Mouse (Mus musculus): ENCODE measurements at regions not wholly inside any gene's neighbourhood (a gene's known extent, or its start where the extent isn't known, plus 50 kb on each side); places are given as distances from the start of the nearest gene placed in this dataset.

DNA sequence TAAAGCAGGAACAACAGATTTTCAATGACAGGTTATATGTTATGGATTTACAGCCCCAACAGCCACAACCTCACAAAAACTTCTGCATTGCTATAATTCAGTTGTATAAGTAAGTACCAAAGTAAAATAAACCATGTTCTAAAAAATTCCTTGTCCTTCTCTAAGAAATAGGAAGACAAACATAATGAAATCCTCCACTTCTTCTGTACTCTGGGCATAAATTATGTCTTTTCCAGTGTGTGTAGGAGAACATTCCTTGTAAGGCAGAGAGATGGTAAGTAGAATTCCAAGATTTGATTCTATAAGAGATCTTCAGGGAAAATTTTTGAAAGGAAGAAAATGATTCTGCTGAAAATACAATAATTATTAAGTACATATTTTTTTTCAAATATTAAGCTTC, 209.4 kb upstream of the Zc3h12c start:
- DNase-seq = no peak

DNA sequence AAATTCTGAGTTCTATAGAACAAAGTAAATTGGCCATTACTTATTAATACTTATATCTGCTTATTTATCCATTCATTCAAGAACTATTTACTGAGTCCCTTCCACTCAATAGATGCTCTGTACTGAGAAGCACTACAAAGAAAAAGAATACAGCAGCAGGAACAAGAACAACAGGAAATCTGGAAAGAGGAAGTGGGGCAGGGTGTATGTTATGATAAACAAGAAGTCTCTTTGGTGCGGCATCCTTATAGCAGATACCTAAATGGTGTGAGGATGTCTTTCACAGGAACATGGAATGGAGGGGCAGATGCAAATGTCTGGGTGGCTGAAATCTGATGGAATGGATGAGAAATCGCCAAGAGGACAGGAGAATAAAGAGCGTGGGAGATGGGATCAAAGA, 208.5 kb upstream of the Zc3h12c start:
- DNase-seq = no peak

DNA sequence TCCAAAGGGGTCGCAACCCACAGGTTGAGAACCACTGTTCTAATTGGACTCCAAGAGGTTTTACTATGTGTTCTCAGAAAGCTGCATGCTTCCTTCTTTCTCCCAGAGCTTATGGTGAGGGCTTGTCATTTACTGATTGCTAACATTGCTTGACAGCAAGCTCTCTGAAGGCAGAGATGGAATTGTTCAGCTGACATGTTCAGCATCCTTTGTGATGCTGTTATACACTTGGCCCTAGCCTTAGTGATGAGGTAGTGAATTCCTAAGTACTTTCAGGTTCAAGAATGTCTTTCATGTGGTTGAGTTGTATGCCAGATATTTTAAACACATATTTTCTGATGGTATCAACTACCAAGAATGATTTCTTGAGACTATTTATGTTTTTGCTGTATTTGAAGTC, 202.9 kb upstream of the Zc3h12c start:
- no peak for DNase-seq

DNA sequence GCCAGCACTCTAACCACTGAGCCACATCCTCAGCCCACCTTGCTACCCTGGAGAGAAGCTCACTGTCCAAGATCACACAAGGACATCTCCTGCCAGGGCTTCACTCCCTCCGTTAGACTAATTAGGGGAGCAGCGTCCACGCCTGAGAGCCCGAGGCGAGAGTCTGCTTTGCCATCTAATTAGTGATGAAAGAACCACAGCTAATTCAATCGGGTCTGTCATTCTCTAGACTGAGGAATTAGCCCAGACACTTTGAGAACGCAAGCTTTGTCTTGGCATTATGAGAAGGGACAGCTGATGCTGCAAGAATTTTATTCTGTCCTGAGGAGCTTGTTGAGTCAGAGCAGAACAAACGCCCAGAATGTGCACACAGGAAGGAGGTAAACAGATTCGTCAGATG, 200.5 kb upstream of the Zc3h12c start:
- DNase-seq = no peak

DNA sequence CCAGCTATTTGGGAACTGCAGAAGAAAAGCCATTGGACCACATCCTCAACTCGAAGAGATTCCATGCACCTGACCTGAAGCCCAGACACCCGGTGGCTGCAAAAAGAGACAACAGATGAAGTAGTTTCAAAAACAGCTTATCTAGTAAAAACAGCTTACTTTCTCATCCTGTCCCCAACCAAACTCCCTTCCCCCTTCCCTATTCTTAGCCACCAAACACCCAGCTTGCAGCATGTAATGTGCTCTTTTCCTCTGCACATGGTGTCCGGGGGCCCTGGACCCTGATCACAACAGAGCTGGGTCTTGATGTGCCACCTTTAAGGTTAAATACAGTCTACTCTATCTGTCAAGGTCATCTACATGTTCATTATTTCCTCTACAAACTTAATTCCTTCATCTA, 199.7 kb upstream of the Zc3h12c start:
- no peak for DNase-seq

DNA sequence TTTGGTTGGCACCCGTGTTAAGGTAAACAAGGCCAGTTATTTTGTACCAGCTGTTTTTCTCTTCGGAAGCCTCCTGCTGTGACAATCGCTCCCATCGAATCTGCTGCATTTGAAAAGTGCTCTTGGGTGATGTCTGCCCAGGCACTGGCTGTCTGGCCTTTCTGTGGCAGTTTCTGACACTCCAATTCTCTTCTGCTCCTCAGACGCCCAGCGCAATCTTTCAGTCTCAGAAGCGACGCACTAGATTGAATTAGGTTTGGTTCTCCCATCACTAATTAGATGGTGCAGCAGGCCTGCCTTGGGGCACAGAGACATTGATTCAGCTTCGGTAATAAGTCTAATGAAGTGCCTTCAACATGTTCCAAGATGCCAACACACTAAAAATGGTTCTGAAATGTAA, 197.7 kb upstream of the Zc3h12c start:
- no peak for DNase-seq

DNA sequence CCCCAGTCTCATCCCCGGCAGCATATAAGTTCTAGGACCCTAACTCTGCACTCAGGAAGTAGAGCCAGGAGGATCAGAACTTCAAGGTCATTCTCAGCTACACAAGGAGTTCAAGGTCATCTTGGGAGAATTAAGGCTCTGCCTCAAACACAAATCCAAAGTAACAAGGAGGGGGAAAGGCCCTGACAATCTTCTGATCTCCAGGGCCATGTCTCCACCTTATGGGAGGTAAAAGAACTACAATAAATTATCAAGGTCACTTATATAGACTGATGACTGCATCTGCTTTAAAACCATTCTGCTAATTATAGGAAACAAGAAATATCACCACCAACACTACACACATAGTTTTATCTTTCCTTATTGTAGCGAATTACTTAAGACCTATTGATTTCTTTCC, 193.2 kb upstream of the Zc3h12c start:
- DNase-seq = no peak

DNA sequence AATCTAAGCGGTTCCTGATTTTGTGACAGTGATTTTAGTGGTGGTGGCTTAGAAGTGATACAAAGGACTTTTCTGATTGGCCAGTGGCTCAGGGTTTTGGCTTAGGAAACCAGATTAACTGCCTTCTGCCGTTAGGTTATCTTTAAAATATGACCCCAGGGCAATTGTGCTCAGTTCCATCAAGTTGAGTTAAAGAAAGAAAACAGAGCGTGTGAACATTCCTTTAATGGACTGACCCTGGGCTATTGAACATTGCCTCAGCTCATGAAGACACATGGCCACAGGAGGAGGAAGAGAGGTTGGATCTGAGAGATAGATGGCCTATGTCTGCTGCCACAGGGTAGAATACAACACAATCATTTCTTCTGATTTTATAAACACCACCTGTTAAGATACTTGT, 191.0 kb upstream of the Zc3h12c start:
- no peak for DNase-seq

DNA sequence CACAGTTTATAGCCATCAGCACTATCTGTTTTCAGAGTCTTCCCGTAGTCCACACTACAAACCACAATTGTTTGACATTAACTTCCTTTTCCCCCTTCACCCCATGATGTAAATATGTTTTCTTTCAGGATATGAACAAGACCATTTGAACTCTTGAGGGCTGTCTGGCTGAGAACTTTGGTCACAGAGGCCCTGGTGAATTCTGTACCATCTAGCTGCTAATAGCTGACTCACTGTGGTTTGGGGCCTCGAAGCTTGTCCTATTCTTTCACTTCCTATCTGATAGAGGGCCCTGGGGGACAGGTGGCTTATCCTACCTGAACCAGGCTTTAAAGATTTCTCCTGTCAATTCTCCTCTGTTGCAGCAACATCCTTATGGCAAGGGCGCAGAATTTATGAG, 188.2 kb upstream of the Zc3h12c start:
- no peak for DNase-seq

DNA sequence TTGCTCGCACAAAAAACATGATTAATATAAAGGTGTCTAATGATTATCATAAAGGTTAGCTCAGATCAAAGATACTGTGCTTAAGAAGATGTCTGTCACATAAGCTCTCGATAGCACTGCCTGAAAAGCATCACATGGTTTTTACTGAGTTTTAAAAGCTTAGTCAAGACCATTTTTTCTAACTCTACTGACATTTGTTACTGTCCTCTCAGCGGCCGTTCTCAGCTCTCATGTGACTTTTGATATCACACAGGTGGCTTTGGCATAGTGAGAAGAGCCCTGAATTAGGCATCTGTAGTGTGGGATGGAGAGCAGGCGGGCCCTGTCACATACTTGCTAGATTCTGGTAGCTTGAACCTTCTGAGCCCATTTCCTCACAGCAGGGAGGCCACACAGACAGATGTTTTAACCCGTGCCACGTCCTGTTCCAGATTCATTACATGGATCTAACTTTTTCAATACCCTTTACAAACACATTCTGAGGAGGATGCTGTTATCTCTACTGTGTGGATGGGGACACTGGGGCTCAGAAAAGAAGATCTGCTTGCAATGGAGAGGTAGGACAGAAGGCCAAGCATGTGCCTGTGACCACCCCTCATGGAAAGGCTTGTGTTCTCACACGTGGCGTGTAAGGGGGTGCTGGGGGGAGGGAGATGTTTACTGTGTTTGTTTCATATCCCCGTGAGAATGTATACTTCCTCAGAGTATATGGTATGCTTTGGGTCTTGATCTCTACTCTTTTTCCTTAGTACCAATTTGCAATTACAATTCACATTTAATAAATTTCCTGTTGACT, 187.0 kb upstream of the Zc3h12c start:
- DNase-seq = peak; percentile 7 to 22

DNA sequence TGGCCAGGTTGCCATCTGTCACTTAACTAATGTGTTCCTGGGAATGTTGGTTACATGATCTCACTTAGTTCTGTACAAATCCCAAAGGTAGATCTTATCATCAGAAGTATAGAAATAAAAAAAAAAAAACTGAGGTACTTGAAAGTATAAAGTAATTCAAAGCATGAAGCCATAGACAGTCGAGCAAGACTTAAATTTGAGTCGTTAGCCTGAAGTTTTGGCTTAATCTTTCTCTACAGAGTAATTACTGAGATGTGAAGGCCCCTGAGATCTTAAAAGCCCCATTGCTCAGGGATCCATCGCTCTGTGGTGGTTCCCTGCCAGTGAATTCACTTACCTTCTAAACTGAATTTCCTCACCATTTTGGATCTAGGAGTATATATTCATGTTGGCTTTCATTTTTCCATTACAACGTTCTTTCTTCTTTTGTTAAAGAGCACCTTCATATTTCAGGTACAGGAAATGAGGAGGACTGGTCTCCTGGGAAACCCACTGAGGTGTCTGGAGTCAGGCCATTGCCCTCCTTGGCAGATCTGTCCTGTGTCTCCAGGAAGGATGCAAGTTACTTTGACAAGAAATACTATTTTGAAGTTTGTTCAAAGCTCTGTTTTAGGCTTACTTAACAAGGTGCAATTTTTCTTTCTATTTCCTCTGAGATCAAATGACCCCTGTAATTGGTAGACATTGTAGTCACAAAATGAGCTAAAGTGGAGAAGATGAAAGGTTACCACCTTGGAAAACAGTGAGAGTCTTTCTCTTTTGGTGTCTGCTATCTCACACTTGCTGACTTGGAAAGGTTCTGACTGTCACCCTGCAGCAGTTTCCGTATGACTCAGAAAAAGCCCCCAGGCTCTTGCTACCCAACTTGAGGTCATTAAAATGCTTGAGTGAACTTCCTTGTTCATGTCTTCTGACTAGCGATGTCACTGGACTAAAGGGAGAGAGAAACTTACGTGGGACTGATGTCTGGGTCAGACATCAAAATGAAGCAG, 180.5 kb upstream of the Zc3h12c start:
- no peak for DNase-seq

DNA sequence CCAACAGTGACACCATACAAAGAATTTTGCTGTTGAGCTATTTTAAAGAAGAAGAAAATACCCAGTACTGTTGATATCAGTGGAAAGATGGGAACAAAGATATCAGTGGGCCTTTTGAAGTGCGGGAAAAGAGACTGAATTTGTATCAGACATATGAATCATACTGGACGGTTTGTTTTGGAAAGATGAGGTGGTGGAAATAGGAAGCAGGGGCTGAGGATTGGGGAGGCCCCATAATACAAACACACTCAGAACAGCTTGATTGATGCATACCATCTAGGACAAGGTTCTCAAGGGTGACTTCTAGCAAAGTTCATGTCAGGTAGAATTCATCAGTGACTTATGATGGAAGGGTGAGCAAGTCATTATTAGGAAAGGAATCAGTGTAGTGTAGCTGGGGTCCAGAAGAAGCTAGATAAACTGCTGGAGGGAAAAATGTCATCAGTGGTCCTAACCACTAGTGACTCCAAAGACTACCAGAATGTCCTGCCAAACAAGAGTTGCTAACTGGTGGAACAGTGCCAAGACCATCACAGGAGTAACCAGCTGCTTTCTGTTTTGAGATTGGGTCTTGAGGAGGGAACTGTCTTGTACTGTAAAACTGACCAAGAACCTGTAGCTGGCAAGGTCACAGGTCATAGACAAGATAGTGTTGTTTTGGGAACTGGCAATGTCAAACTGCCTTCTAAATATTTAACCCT, 176.0 kb upstream of the Zc3h12c start:
- DNase-seq = no peak

DNA sequence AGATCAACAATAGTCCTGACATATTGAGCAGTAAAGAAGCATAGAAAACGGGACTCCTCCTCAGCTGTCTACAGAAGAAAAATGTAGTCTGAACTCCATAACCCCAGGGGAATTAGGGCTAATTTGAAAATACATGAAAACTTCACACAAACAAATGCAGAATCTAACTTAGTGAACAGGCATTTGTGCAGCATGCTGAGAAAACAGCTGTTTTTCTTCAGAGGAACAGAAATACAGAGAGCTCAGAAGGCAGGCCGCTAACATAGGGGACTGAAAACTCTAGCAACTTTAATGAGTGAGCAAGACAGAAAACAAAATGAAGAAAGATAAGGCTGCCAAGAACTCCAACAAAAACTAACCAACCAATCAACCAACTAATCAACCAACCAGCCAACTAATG, 172.7 kb upstream of the Zc3h12c start:
- DNase-seq = no peak

DNA sequence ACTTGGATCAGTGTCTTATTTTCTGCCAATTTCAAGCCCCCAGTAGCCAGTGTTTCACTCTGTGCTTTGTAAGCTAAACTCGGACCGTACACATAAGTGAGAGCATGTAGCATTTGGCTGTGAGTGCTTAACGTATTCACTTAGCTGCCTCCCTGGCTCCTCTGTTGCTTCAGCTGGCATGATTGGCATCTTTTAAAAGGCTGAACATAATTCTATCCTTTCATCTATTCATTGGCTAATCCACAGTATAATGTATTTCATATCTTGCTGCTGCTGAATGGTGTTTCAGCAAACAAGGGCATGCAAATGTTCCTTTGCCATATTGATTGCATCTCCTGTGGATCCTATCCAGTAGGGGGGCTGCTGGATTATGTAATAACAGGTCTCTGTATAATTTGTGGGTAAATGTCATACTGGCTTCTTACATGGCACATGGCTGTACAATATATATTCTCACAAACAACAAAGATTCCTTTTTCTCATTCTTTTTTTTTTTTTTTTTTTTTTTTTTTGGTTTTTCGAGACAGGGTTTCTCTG, 169.5 kb upstream of the Zc3h12c start:
- DNase-seq = no peak

DNA sequence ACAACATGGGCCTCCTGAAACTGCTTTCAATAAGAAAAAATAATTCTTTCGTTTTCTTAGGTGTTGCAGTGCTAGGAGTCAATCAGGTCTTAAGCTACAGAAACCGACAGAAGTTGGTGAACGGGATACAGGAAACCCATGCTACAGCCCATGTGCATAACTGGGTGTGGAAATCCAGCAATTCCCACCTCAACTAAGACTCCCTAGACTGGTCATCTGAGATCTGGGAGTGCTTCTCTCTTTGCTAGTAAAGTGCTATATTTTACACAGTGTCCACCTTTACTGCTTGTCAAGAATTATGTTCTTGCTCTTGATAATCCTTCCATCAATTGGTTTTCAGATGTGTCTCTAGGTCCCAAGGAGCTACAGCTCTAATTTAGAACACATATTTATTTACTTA, 166.4 kb upstream of the Zc3h12c start:
- no peak for DNase-seq

DNA sequence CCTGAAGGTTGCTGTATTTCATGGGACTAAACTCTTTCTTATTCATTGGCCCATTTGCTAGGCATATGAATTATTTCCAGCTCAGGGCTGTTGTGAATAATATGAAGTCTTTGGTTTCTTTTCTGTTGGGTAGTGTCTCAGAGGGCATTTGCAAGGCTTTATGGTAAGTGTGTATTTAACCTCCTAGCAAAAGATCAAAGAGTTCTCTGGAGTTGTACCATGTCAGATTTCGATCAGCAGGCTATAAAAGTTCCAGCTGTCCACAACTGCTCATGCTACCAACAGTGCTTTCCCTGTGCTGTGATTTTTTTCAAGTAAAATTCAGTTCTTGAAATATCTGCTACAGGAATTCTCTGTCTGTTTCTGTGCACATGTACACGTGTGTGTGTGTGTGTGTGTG, 165.5 kb upstream of the Zc3h12c start:
- no peak for DNase-seq

DNA sequence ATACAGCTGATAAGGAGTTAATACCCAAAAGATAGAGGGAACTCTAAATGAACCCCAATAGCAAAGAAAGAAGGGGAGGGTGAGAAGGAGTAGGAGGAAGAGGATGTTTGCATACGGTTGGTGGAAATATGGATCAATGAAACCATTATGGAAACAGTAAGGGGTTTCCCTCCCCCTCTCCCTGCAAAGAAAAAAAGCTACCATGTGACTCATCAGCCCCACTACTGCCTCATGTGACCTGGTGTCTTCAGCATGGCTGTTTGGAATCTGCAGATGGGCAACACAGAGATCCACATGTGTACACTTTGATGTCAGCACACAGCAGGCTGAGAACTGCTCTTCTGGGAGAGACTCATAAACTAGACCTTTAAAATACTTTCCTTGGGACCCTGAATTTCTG, 163.4 kb upstream of the Zc3h12c start:
- no peak for DNase-seq

DNA sequence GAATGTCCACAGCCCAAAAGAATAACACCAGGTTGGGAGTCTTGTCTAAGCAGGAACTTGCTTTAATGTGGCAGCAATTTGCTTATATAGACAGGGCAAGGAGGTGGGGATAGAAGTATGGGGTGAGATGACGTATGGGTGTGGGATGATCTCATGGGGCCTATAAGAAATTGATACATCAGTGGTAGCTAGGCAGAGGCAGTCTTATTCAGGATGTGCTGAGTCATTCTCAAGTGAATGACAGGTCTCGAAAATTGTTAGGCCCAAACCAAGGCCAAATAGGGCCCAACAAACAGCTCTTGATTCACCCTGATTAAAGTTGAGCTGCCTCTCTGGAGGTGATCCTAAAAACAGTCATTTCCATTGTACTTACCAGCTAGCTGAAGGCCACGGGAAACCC, 162.3 kb upstream of the Zc3h12c start:
- no peak for DNase-seq

DNA sequence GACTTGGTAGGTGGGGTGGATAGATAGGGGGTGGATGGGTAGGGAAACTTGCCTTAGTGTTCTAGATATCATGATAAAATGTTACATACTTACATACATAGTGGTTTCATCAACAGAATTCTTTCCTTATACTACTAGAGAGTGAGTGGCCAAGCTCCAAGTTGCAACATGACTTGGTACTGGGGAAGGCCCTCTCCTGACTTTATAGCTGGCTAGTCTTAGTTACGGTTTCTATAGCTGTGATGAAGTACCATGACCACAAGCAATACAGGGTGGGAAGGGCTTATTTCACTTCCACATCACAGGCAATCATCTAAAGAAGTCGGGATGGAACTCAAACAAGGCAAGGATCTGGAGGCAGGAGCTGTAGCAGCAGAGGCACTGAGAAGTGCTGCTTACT, 156.0 kb upstream of the Zc3h12c start:
- DNase-seq = no peak

DNA sequence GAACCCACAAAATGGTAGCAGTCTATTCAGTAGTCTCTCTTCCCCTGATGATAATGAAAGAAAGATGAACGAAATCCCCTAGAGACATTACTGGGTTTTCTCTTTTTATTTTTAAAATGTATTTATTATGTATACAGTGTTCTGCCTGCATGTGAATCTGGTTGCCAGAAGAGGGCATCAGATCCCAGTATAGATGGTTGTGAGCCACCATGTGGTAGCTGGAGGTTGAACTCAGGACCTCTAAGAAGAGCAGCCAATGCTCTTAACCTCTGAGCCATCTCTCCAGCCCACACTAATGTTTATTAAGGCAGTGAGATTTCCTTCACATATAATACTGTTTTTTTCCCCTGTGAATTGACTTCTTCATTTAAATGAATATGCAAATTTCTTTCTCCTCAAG, 155.4 kb upstream of the Zc3h12c start:
- no peak for DNase-seq

DNA sequence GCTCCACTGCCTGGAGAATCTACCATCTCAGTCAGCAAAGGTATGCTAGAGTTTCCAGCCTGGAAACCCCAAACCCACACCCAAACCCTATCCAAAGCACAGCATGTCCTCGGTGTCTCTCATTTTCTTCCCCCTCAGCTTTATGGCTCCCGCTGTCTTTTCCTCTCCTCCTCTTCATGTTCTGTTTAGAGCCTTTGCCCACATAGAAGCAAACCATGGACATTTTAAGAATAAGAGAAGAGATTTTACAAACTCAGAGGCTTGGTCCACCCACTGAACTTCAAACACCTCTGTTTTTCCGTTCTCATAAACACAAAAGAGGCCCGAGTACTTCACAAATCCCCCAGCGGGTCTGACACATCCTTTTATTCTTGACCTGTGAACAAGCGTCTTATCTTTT, 154.9 kb upstream of the Zc3h12c start:
- DNase-seq = no peak

DNA sequence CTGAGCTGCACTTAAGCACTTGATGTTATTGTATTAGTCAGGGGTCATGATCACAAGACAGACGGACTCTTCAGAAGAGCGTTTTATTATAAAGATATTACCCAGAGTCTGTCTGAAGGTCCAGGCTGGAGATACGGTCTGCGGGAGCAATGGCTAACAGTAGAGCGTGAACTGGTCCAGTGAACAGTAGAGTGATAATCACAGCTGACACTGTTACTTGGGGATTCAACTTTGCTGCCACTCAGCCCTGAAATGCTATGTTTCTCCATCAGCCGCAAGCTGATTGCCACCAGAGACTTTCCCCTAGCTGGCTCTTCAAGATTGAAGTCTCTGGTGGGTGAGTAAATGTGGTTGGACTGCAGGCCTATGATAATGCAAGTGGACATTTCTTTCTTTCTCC, 133.1 kb upstream of the Zc3h12c start:
- no peak for DNase-seq

DNA sequence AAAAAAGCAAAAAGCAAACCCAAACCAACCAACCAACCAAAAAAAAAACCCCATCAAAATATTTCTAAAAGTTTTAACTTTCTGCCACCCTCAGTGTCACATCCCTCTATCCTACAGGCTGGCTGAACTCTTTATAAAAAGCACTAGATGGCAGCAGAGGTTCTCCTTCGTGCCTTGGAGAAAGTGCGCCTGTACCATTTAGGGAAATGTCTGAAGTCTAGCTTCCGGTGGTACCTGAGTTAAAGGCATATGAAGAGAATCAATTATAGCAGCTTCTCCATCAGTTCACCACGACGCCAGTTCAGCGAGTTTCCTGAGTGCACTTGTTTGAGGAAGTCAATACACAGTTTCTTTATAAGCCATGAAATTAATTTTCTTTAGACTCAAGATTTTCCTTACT, 130.0 kb upstream of the Zc3h12c start:
- DNase-seq = peak in 1 of 2 experiments; percentile 19

Data from kidney, postnatal 4 days (tissue).